Mouse (Mus musculus): ENCODE data around the gene Spopl. TPM values are rescaled to one million over a fixed set of nuclear protein-coding genes. Genes with fewer than 3 reads are reported as not detected.
A peak's percentile ranks its signal among the peaks of the same experiment; 100 is the strongest.
"Not testable (repeated sequence)": the region's sequence is repeated elsewhere in the genome, so short reads cannot be mapped to it uniquely, and the experiment has no call there.

Spopl gene
- polyA plus RNA-seq (2015; fragmentation: Nextera tagmentation; extraction: Ambion mirVana), result 6.0 and 8.4 TPM in 2 replicates

DNA sequence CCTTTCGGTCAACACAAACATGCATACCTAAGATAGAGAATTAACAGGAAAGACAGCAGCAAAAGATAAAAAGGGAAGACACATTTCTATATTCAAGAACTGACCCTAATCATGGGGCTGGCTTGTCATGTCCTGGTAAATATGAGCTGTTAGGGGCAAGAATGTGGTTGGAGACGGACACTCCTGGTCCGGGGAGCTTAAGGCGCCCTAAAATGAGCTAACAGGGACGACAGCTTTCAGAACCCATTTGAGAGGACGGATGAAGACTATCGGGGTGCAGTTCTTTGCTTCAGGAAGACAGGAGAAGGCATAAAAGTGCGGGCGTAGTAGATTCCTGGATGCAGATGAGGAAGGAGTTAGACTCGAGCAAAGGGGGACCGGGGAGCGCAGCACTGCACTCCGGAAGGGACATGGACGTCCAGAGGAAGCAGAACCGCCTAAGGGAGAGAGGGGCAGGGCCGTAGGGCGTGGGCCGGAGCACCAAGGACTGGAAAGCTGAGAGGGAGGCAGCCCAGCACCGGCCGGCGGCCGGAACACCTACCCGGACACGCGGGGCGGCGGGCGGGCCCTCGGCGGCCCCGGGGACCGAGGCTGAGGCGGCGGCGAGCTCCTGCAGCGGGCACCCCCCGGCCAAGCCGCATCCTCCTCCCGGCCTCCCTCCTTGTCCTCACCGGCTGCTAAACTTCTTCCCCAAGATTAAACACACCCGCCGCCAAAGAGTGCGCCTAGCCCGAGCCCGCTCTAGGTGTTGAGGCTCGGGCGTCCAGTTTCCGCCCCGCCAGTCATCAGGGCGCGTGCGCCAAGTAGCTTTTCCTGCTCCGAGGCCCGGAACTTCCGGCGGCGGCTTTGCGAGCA, at the start of gene Spopl:
TSS of gene Spopl (minus strand) at position 805 of the 855 bp plus-strand sequence.
- H3K36me3 ChIP-seq (ENCODE audit: control insufficient read depth, insufficient read depth, low read length), result no peaks in the 10 kb centered on the region
- H3K27me3 ChIP-seq (ENCODE audit: control insufficient read depth, insufficient read depth, low read depth, low read length), result peaks cover 10% of the 10 kb centered on the region
- 2% methylated on average over 43 of the region's 58 CpGs for WGBS
- H3K4me2 ChIP-seq (ENCODE audit: low read length), result peak within 1 kb of the TSS; percentile 86
- peaks cover 23% of the 10 kb centered on the region for H3K4me1 ChIP-seq (ENCODE audit: control insufficient read depth, insufficient read depth, low read length)
- H3K4me3 ChIP-seq (ENCODE audit: low read depth, low read length), result peak within 1 kb of the TSS; percentile 99
- H3K9ac ChIP-seq (ENCODE audit: low read depth, low read length), result peak within 1 kb of the TSS; percentile 98
- peak within 1 kb of the TSS; percentile 75 for H3K27ac ChIP-seq (ENCODE audit: low read length)
- peak; percentile 99 for ATAC-seq
- H3K9me3 ChIP-seq (replicated peaks; ENCODE audit: control insufficient read depth, low read length, poor library complexity, severe bottlenecking), result no peaks in the 10 kb centered on the region

- H3K4me1 ChIP-seq (ENCODE audit: control insufficient read depth, insufficient read depth, low read length), result no peaks in the 10 kb centered on the region
- H3K36me3 ChIP-seq (ENCODE audit: control insufficient read depth, insufficient read depth, low read length), result no peaks in the 10 kb centered on the region
- no peaks in the 10 kb centered on the region for H3K9me3 ChIP-seq (replicated peaks; ENCODE audit: control insufficient read depth, low read length, poor library complexity, severe bottlenecking)
- no peak for ATAC-seq
- no peak overlapping the region for H3K9ac ChIP-seq (ENCODE audit: low read depth, low read length)
- H3K4me3 ChIP-seq (ENCODE audit: low read depth, low read length), result no peak overlapping the region
- H3K27ac ChIP-seq (ENCODE audit: low read length), result no peak overlapping the region
- H3K4me2 ChIP-seq (ENCODE audit: low read length), result no peak overlapping the region
- H3K27me3 ChIP-seq (ENCODE audit: control insufficient read depth, insufficient read depth, low read depth, low read length), result no peaks in the 10 kb centered on the region
Observed at GRCm38 (mm10) chr2:23620128-23620527, 48.2 kb upstream of the Spopl start.

- ATAC-seq, result no peak
- H3K9ac ChIP-seq (ENCODE audit: low read depth, low read length), result no peak overlapping the region
- no peaks in the 10 kb centered on the region for H3K36me3 ChIP-seq (ENCODE audit: control insufficient read depth, insufficient read depth, low read length)
- H3K27me3 ChIP-seq (ENCODE audit: control insufficient read depth, insufficient read depth, low read depth, low read length), result no peaks in the 10 kb centered on the region
- H3K4me3 ChIP-seq (ENCODE audit: low read depth, low read length), result no peak overlapping the region
- H3K9me3 ChIP-seq (replicated peaks; ENCODE audit: control insufficient read depth, low read length, poor library complexity, severe bottlenecking), result no peaks in the 10 kb centered on the region
- H3K4me2 ChIP-seq (ENCODE audit: low read length), result no peak overlapping the region
- H3K4me1 ChIP-seq (ENCODE audit: control insufficient read depth, insufficient read depth, low read length), result no peaks in the 10 kb centered on the region
- no peak overlapping the region for H3K27ac ChIP-seq (ENCODE audit: low read length)
Observed at GRCm38 (mm10) chr2:23617989-23618388, 46.1 kb upstream of the Spopl start.

GRCm38 (mm10) chr2:23605391-23605790, 33.5 kb upstream of the Spopl start:
- no peak overlapping the region for H3K4me2 ChIP-seq (ENCODE audit: low read length)
- H3K36me3 ChIP-seq (ENCODE audit: control insufficient read depth, insufficient read depth, low read length), result no peaks in the 10 kb centered on the region
- no peaks in the 10 kb centered on the region for H3K9me3 ChIP-seq (replicated peaks; ENCODE audit: control insufficient read depth, low read length, poor library complexity, severe bottlenecking)
- H3K4me3 ChIP-seq (ENCODE audit: low read depth, low read length), result no peak overlapping the region
- no peak overlapping the region for H3K27ac ChIP-seq (ENCODE audit: low read length)
- ATAC-seq, result no peak
- no peaks in the 10 kb centered on the region for H3K27me3 ChIP-seq (ENCODE audit: control insufficient read depth, insufficient read depth, low read depth, low read length)
- H3K4me1 ChIP-seq (ENCODE audit: control insufficient read depth, insufficient read depth, low read length), result no peaks in the 10 kb centered on the region
- H3K9ac ChIP-seq (ENCODE audit: low read depth, low read length), result no peak overlapping the region

- WGBS, result 39% methylated on average over 2 of the region's 2 CpGs
- H3K9ac ChIP-seq (ENCODE audit: low read depth, low read length), result no peak overlapping the region
- ATAC-seq, result no peak
- no peaks in the 10 kb centered on the region for H3K36me3 ChIP-seq (ENCODE audit: control insufficient read depth, insufficient read depth, low read length)
- no peak overlapping the region for H3K4me2 ChIP-seq (ENCODE audit: low read length)
- H3K27me3 ChIP-seq (ENCODE audit: control insufficient read depth, insufficient read depth, low read depth, low read length), result no peaks in the 10 kb centered on the region
- no peaks in the 10 kb centered on the region for H3K9me3 ChIP-seq (replicated peaks; ENCODE audit: control insufficient read depth, low read length, poor library complexity, severe bottlenecking)
- no peaks in the 10 kb centered on the region for H3K4me1 ChIP-seq (ENCODE audit: control insufficient read depth, insufficient read depth, low read length)
- no peak overlapping the region for H3K4me3 ChIP-seq (ENCODE audit: low read depth, low read length)
- H3K27ac ChIP-seq (ENCODE audit: low read length), result no peak overlapping the region
Observed at GRCm38 (mm10) chr2:23588769-23589168, 16.9 kb upstream of the Spopl start.

- peak overlapping the region; percentile 99 for H3K4me3 ChIP-seq (ENCODE audit: low read depth, low read length)
- 24% methylated on average over 4 of the region's 4 CpGs for WGBS
- H3K9me3 ChIP-seq (replicated peaks; ENCODE audit: control insufficient read depth, low read length, poor library complexity, severe bottlenecking); ATAC-seq; H3K27me3 ChIP-seq (ENCODE audit: control insufficient read depth, insufficient read depth, low read depth, low read length); H3K27ac ChIP-seq (ENCODE audit: low read length); H3K36me3 ChIP-seq (ENCODE audit: control insufficient read depth, insufficient read depth, low read length); H3K9ac ChIP-seq (ENCODE audit: low read depth, low read length): not testable (repeated sequence)
- H3K4me1 ChIP-seq (ENCODE audit: control insufficient read depth, insufficient read depth, low read length), result peaks cover 23% of the 10 kb centered on the region
- peak overlapping the region; percentile 86 for H3K4me2 ChIP-seq (ENCODE audit: low read length)
Observed at GRCm38 (mm10) chr2:23572157-23572532, 239 bp upstream of the Spopl start.

DNA sequence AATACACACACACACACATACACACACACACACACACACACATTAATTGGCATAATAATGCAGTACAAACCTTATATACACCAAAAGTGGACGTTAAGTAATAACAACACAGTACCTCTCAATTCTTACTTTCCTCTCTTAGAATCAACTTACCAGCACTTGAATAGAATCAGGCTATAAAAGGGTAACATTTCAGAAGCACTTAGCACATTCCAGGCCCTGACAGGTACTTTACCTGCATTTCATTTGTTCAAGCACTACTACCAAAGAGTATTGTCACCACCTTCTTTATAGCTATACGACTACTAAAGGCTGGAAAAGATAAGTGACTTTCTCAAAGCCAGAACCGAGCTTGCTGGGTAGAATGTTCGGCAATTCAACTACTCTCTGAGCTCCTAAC, 1.3 kb downstream of the Spopl start:
- Histone ChIP-seq H3K4me3 (ENCODE audit: low read depth, low read length) (peak overlapping the region; percentile 99), H3K4me1 (ENCODE audit: control insufficient read depth, insufficient read depth, low read length) (peaks cover 23% of the 10 kb centered on the region), H3K27me3 (ENCODE audit: control insufficient read depth, insufficient read depth, low read depth, low read length) (peaks cover 10% of the 10 kb centered on the region), H3K36me3 (ENCODE audit: control insufficient read depth, insufficient read depth, low read length) (no peaks in the 10 kb centered on the region), H3K9ac (ENCODE audit: low read depth, low read length) (no peak overlapping the region), H3K9me3 (replicated peaks; ENCODE audit: control insufficient read depth, low read length, poor library complexity, severe bottlenecking) (no peaks in the 10 kb centered on the region), H3K4me2 (ENCODE audit: low read length) (peak overlapping the region; percentile 86), H3K27ac (ENCODE audit: low read length) (no peak overlapping the region)
- no peak for ATAC-seq
- WGBS, result 92% methylated on average over 4 of the region's 4 CpGs

GRCm38 (mm10) chr2:23568775-23569174, 3.1 kb downstream of the Spopl start:
- H3K4me2 ChIP-seq (ENCODE audit: low read length), result no peak overlapping the region
- WGBS, result 97% methylated on average over 1 of the region's 1 CpGs
- no peak overlapping the region for H3K27ac ChIP-seq (ENCODE audit: low read length)
- H3K4me3 ChIP-seq (ENCODE audit: low read depth, low read length), result no peak overlapping the region
- peaks cover 23% of the 10 kb centered on the region for H3K4me1 ChIP-seq (ENCODE audit: control insufficient read depth, insufficient read depth, low read length)
- no peak for ATAC-seq
- H3K9me3 ChIP-seq (replicated peaks; ENCODE audit: control insufficient read depth, low read length, poor library complexity, severe bottlenecking), result no peaks in the 10 kb centered on the region
- no peaks in the 10 kb centered on the region for H3K36me3 ChIP-seq (ENCODE audit: control insufficient read depth, insufficient read depth, low read length)
- H3K27me3 ChIP-seq (ENCODE audit: control insufficient read depth, insufficient read depth, low read depth, low read length), result peaks cover 6% of the 10 kb centered on the region
- no peak overlapping the region for H3K9ac ChIP-seq (ENCODE audit: low read depth, low read length)

DNA sequence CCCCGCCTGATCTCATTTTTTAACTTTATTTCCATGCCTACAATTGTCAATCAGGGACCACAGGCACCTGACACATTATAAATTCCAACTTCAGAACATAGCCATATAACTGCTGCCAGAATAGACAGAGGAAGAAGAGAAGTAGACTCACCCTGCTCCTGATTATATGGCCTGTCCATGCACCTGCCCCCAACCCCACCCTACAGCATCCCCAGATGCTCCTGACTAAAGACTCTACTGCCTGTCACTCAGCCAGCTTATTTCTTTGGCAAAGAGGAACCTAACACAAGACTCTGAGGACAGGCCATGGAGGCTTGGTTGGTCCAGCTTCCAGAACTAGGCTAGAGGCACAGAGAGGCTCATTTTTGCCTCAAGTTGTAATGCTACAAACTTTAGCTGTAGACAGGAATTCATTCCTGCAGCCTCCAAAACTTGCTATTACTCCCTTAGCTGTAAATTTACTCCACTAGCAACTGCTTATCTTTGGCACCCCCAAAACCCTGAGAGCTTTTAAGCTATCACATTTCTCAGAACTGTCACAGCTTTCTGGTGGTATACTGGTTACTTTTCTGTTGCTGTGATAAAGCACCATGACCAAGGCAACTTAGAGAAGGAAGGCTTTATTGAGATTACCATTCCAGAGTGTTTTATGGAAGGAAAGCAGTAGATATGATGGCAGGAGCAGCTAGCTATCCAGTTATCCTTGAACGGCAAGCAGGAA, 6.7 kb downstream of the Spopl start:
- Histone ChIP-seq H3K27ac (ENCODE audit: low read length) (no peak overlapping the region), H3K9ac (ENCODE audit: low read depth, low read length) (no peak overlapping the region), H3K36me3 (ENCODE audit: control insufficient read depth, insufficient read depth, low read length) (no peaks in the 10 kb centered on the region), H3K27me3 (ENCODE audit: control insufficient read depth, insufficient read depth, low read depth, low read length) (no peaks in the 10 kb centered on the region), H3K9me3 (replicated peaks; ENCODE audit: control insufficient read depth, low read length, poor library complexity, severe bottlenecking) (no peaks in the 10 kb centered on the region), H3K4me2 (ENCODE audit: low read length) (no peak overlapping the region), H3K4me3 (ENCODE audit: low read depth, low read length) (no peak overlapping the region), H3K4me1 (ENCODE audit: control insufficient read depth, insufficient read depth, low read length) (peaks cover 12% of the 10 kb centered on the region)
- ATAC-seq, result no peak
- 94% methylated on average over 2 of the region's 2 CpGs for WGBS

All from midbrain, embryonic 16.5 days (tissue).